Mouse (Mus musculus) spleen, postnatal 14 days (tissue): ENCODE data around the gene Gm4836.
"Not testable (repeated sequence)": the region's sequence is repeated elsewhere in the genome, so short reads cannot be mapped to it uniquely, and the experiment has no call there.

Experiments
- DNase-seq, 2 experiments: peaks; one replicate each; pipeline ENCODE4 v3.0.0; 2021 to 2022; ENCODE audit warnings: low spot score in 2 of 2

The Gm4836 gene

GRCm38 (mm10) chrX:28293532-28293931 is at the start of gene Gm4836:
TSS of gene Gm4836 (minus strand) at chrX:28293632.
- DNase-seq = not testable (repeated sequence)
